Comparison of ENCODE assay signal across 9 mouse cellular contexts in genomic region chr6:128839921-128840320, GRCm38 (mm10). TPM values are rescaled to one million over a fixed set of nuclear protein-coding genes. Genes with fewer than 3 reads are reported as not detected.
A peak's percentile ranks its signal among the peaks of the same experiment; 100 is the strongest.
DNase-seq lines count a peak whose midpoint lies in the region; ATAC-seq and TF ChIP-seq lines count a peak whose summit lies in the region.
"Had no signal": no experiment of that assay in that cellular context is flagged by ENCODE, and none has a peak within 500 bp of the region (broad histone marks: within the 10 kb centered on the region; RNA-seq: fewer than 3 reads in every experiment).

No protein-coding gene starts in this region.

- H3K9me3 ChIP-seq in heart, embryonic 10.5 days, result no peaks in the 10 kb centered on the region
- H3K9me3 ChIP-seq in MEL (replicated peaks; ENCODE audit: insufficient read depth, low read length), result no peaks in the 10 kb centered on the region
- no peaks in the 10 kb centered on the region for H3K9me3 ChIP-seq in hindbrain, embryonic 13.5 days
- no peaks in the 10 kb centered on the region for H3K9me3 ChIP-seq in midbrain, embryonic 11.5 days (ENCODE audit: control insufficient read depth, low read length)

- H3K4me3 ChIP-seq in heart, embryonic 10.5 days, result peak overlapping the region; percentile 70; the same call in 1 of the 2 replicates
- peak overlapping the region; percentile 46 to 62; a peak in 3 of 4 replicates for H3K4me3 ChIP-seq in MEL (ENCODE audit: control insufficient read depth in 1 of 2, insufficient read depth in 1 of 2, low read depth in 2 of 2, low read length in 2 of 2)
- peak overlapping the region; percentile 67 for H3K4me3 ChIP-seq in hindbrain, embryonic 13.5 days
- no peak overlapping the region for H3K4me3 ChIP-seq in midbrain, embryonic 11.5 days (ENCODE audit: low read depth, low read length)

- TF ChIP-seq CTCF in MEL (IDR thresholded peaks at IDR 0.05 in 2 of 3, conservative IDR thresholded peaks at IDR 0.05 in 1 of 3; ENCODE audit: control insufficient read depth in 1 of 3, insufficient read depth in 1 of 3, low read depth in 2 of 3, low read length in 3 of 3, poor library complexity in 1 of 3, severe bottlenecking in 1 of 3), result no peak

- TF ChIP-seq EP300 in MEL (IDR thresholded peaks at IDR 0.05; ENCODE audit: low read depth in 1 of 2, low read length in 2 of 2), result no peak

- ATAC-seq in hindbrain, embryonic 13.5 days (ENCODE audit: low FRiP score), result no peak
- no peak for ATAC-seq in midbrain, embryonic 11.5 days (ENCODE audit: low FRiP score)

- peak overlapping the region; percentile 68 for H3K4me2 ChIP-seq in hindbrain, embryonic 13.5 days
- H3K4me2 ChIP-seq in midbrain, embryonic 11.5 days, result peak overlapping the region; percentile 64

- TF ChIP-seq POLR2A in MEL (IDR thresholded peaks at IDR 0.05; ENCODE audit: control insufficient read depth in 1 of 2, insufficient read depth in 1 of 2, low read depth in 1 of 2, low read length in 2 of 2, poor library complexity in 1 of 2), result no peak

- peaks cover 24% of the 10 kb centered on the region for H3K4me1 ChIP-seq in heart, embryonic 10.5 days
- H3K4me1 ChIP-seq in MEL (ENCODE audit: control insufficient read depth in 1 of 2, insufficient read depth in 2 of 2, low read length in 2 of 2), result peaks cover 0 to 19% of the 10 kb centered on the region in 2 experiments; a peak in 3 of 4 replicates
- peaks cover 36% of the 10 kb centered on the region for H3K4me1 ChIP-seq in hindbrain, embryonic 13.5 days (replicated peaks)
- peaks cover 3% of the 10 kb centered on the region for H3K4me1 ChIP-seq in midbrain, embryonic 11.5 days (ENCODE audit: control insufficient read depth, insufficient read depth, low read length)

- no peak for TF ChIP-seq RAD21 in MEL (IDR thresholded peaks at IDR 0.05; ENCODE audit: low read depth, low read length)

- H3K79me2 ChIP-seq in MEL (ENCODE audit: control insufficient read depth, insufficient read depth, low read length, poor library complexity), result no peaks in the 10 kb centered on the region; the same call in 1 of the 2 replicates

- H3K27ac ChIP-seq in heart, embryonic 10.5 days, result no peak overlapping the region
- H3K27ac ChIP-seq in MEL (ENCODE audit: control insufficient read depth, low read depth, low read length), result no peak overlapping the region
- peak overlapping the region; percentile 76 for H3K27ac ChIP-seq in hindbrain, embryonic 13.5 days
- no peak overlapping the region for H3K27ac ChIP-seq in midbrain, embryonic 11.5 days (ENCODE audit: low read depth, low read length)

- no peaks in the 10 kb centered on the region for H3K27me3 ChIP-seq in heart, embryonic 10.5 days (ENCODE audit: insufficient read depth, poor library complexity, severe bottlenecking)
- H3K27me3 ChIP-seq in MEL (ENCODE audit: control insufficient read depth in 1 of 2, insufficient read depth in 2 of 2, low read length in 2 of 2), result no peaks in the 10 kb centered on the region
- no peaks in the 10 kb centered on the region for H3K27me3 ChIP-seq in hindbrain, embryonic 13.5 days
- no peaks in the 10 kb centered on the region for H3K27me3 ChIP-seq in midbrain, embryonic 11.5 days (ENCODE audit: control insufficient read depth, insufficient read depth, low read length)
- H3K27me3 ChIP-seq: Patski had no signal

- DNase-seq in heart, embryonic 10.5 days (ENCODE audit: low spot score), result no peak
- no peak for DNase-seq in heart, adult 18-20 months
- peak; percentile 66 for DNase-seq in MEL (ENCODE audit: low read depth, low spot score)
- DNase-seq in midbrain, embryonic 11.5 days (ENCODE audit: low spot score, missing footprints), result peak; percentile 86
- DNase-seq in gastrocnemius, postnatal 25 days, result no peak
- DNase-seq in left cerebral cortex, adult 8-10 months (ENCODE audit: low spot score in 2 of 2), result no peak
- no peak for DNase-seq in urinary bladder, postnatal 25 days (ENCODE audit: low spot score)

- WGBS in heart, embryonic 10.5 days, result 63% methylated on average over 7 of the region's 7 CpGs
- WGBS in hindbrain, embryonic 13.5 days, result 70% methylated on average over 7 of the region's 7 CpGs
- WGBS in midbrain, embryonic 11.5 days, result 60% methylated on average over 7 of the region's 7 CpGs

- no peak overlapping the region for H3K9ac ChIP-seq in MEL (ENCODE audit: control insufficient read depth, low read depth, low read length, poor library complexity, severe bottlenecking)
- no peak overlapping the region for H3K9ac ChIP-seq in hindbrain, embryonic 13.5 days
- no peak overlapping the region for H3K9ac ChIP-seq in midbrain, embryonic 11.5 days (ENCODE audit: low read length)

- H3K36me3 ChIP-seq in heart, embryonic 10.5 days, result no peaks in the 10 kb centered on the region
- H3K36me3 ChIP-seq in MEL (ENCODE audit: control insufficient read depth in 1 of 2, insufficient read depth in 2 of 2, low read length in 2 of 2), result peaks cover 0 to 12% of the 10 kb centered on the region in 2 experiments; a peak in 2 of 4 replicates
- no peaks in the 10 kb centered on the region for H3K36me3 ChIP-seq in hindbrain, embryonic 13.5 days
- H3K36me3 ChIP-seq in midbrain, embryonic 11.5 days (ENCODE audit: control insufficient read depth, insufficient read depth, low read length), result no peaks in the 10 kb centered on the region

TF ChIP-seq in MEL, 35 proteins besides CTCF, POLR2A, EP300 and RAD21:
- TF ChIP-seq MXI1 (IDR thresholded peaks at IDR 0.05; ENCODE audit: low read depth, low read length), result peak; percentile 37; the same call in 1 of the 2 replicates
- peak; percentile 74; the same call in 1 of the 2 replicates for TF ChIP-seq ELF1 (IDR thresholded peaks at IDR 0.05; ENCODE audit: low read depth, low read length)
- TF ChIP-seq TAL1 (IDR thresholded peaks at IDR 0.05; ENCODE audit: low read length), result no peak
- peak; percentile 43; the same call in 1 of the 2 replicates for TF ChIP-seq USF1 (IDR thresholded peaks at IDR 0.05; ENCODE audit: low read depth, low read length)
- TF ChIP-seq NELFE (IDR thresholded peaks at IDR 0.05; ENCODE audit: low read depth, low read length), result no peak

RNA-seq across cellular contexts. Expression of gene Klrb1b, which starts 13.8 kb away (rescaled TPM):
- polyA plus RNA-seq in heart, embryonic 10.5 days (2016; fragmentation: Nextera tagmentation; extraction: Ambion mirVana), result not detected in 2 replicates
- total RNA-seq in heart, adult 18-20 months (2021), result under 1 TPM; 0.21 to 0.45 TPM
- not detected in 2 replicates for total RNA-seq in MEL (2012; rRNA removed)
- not detected for polyA plus RNA-seq in MEL (2012; ENCODE audit: insufficient read depth in 1 of 2, insufficient read length in 2 of 2, low read depth in 1 of 2, low replicate concordance in 2 of 2, missing spikeins in 1 of 2)
- polyA plus RNA-seq in hindbrain, embryonic 13.5 days (2015; fragmentation: Nextera tagmentation; extraction: Ambion mirVana), result 0.08 TPM in 1 of 2 replicates, not detected in the other
- polyA plus RNA-seq in midbrain, embryonic 11.5 days (2014; fragmentation: Nextera tagmentation; extraction: Ambion mirVana), result not detected in 2 replicates
- not detected for total RNA-seq in gastrocnemius, postnatal 25 days (2021)
- under 1 TPM in 2 of 4 experiments, not detected in 2; 0.46 to 0.70 TPM for total RNA-seq in left cerebral cortex, adult 8-10 months (2022)
- polyA plus RNA-seq: Patski had no signal

RNA-seq across cellular contexts. Expression of gene Gm44511, which starts 13.8 kb away (rescaled TPM):
- not detected in 2 replicates for polyA plus RNA-seq in heart, embryonic 10.5 days (2016; fragmentation: Nextera tagmentation; extraction: Ambion mirVana)
- not detected for total RNA-seq in heart, adult 18-20 months (2021)
- total RNA-seq in MEL (2012; rRNA removed), result not detected in 2 replicates
- not detected for polyA plus RNA-seq in MEL (2012; ENCODE audit: insufficient read depth in 1 of 2, insufficient read length in 2 of 2, low read depth in 1 of 2, low replicate concordance in 2 of 2, missing spikeins in 1 of 2)
- polyA plus RNA-seq in hindbrain, embryonic 13.5 days (2015; fragmentation: Nextera tagmentation; extraction: Ambion mirVana), result not detected in 2 replicates
- polyA plus RNA-seq in midbrain, embryonic 11.5 days (2014; fragmentation: Nextera tagmentation; extraction: Ambion mirVana), result not detected in 2 replicates
- total RNA-seq in gastrocnemius, postnatal 25 days (2021), result not detected
- under 1 TPM in 1 of 4 experiments, not detected in 3; 0.82 TPM for total RNA-seq in left cerebral cortex, adult 8-10 months (2022)
- polyA plus RNA-seq: Patski had no signal

RNA-seq across cellular contexts. Expression of gene Clec2i, which starts 47.5 kb away (rescaled TPM):
- not detected in 2 replicates for polyA plus RNA-seq in heart, embryonic 10.5 days (2016; fragmentation: Nextera tagmentation; extraction: Ambion mirVana)
- total RNA-seq in heart, adult 18-20 months (2021), result under 1 TPM in 1 of 2 experiments, not detected in 1; 0.62 TPM
- total RNA-seq in MEL (2012; rRNA removed), result not detected in 2 replicates
- not detected for polyA plus RNA-seq in MEL (2012; ENCODE audit: insufficient read depth in 1 of 2, insufficient read length in 2 of 2, low read depth in 1 of 2, low replicate concordance in 2 of 2, missing spikeins in 1 of 2)
- not detected in 2 replicates for polyA plus RNA-seq in hindbrain, embryonic 13.5 days (2015; fragmentation: Nextera tagmentation; extraction: Ambion mirVana)
- polyA plus RNA-seq in midbrain, embryonic 11.5 days (2014; fragmentation: Nextera tagmentation; extraction: Ambion mirVana), result not detected in 2 replicates
- total RNA-seq in gastrocnemius, postnatal 25 days (2021), result not detected
- under 1 TPM in 1 of 4 experiments, not detected in 3; 0.17 TPM for total RNA-seq in left cerebral cortex, adult 8-10 months (2022)
- polyA plus RNA-seq: Patski had no signal

RNA-seq across cellular contexts. Expression of gene Klrb1c, which starts 50.9 kb away (rescaled TPM):
- polyA plus RNA-seq in heart, embryonic 10.5 days (2016; fragmentation: Nextera tagmentation; extraction: Ambion mirVana), result 0.08 TPM in 1 of 2 replicates, not detected in the other
- total RNA-seq in heart, adult 18-20 months (2021), result not detected
- total RNA-seq in MEL (2012; rRNA removed), result not detected in 2 replicates
- polyA plus RNA-seq in MEL (2012; ENCODE audit: insufficient read depth in 1 of 2, insufficient read length in 2 of 2, low read depth in 1 of 2, low replicate concordance in 2 of 2, missing spikeins in 1 of 2), result not detected
- not detected in 2 replicates for polyA plus RNA-seq in hindbrain, embryonic 13.5 days (2015; fragmentation: Nextera tagmentation; extraction: Ambion mirVana)
- 0.08 TPM in 1 of 2 replicates, not detected in the other for polyA plus RNA-seq in midbrain, embryonic 11.5 days (2014; fragmentation: Nextera tagmentation; extraction: Ambion mirVana)
- total RNA-seq in gastrocnemius, postnatal 25 days (2021), result not detected
- under 1 TPM in 1 of 4 experiments, not detected in 3; 0.25 TPM for total RNA-seq in left cerebral cortex, adult 8-10 months (2022)
- polyA plus RNA-seq: Patski had no signal

RNA-seq across cellular contexts. Expression of gene BC035044, which starts 51.0 kb away (rescaled TPM):
- 0.49 and 0.70 TPM in 2 replicates for polyA plus RNA-seq in heart, embryonic 10.5 days (2016; fragmentation: Nextera tagmentation; extraction: Ambion mirVana)
- 1 to 10 TPM in 1 of 2 experiments, under 1 TPM in 1; 0.45 to 1.4 TPM for total RNA-seq in heart, adult 18-20 months (2021)
- not detected in 2 replicates for total RNA-seq in MEL (2012; rRNA removed)
- not detected for polyA plus RNA-seq in MEL (2012; ENCODE audit: insufficient read depth in 1 of 2, insufficient read length in 2 of 2, low read depth in 1 of 2, low replicate concordance in 2 of 2, missing spikeins in 1 of 2)
- polyA plus RNA-seq in hindbrain, embryonic 13.5 days (2015; fragmentation: Nextera tagmentation; extraction: Ambion mirVana), result 0.34 and 0.57 TPM in 2 replicates
- polyA plus RNA-seq in midbrain, embryonic 11.5 days (2014; fragmentation: Nextera tagmentation; extraction: Ambion mirVana), result 0.67 and 0.90 TPM in 2 replicates
- under 1 TPM in 1 of 2 experiments, not detected in 1; 0.27 TPM for total RNA-seq in gastrocnemius, postnatal 25 days (2021)
- total RNA-seq in left cerebral cortex, adult 8-10 months (2022), result 1 to 10 TPM in 3 of 4 experiments, under 1 TPM in 1; 0.84 to 1.7 (median 1.4) TPM
- polyA plus RNA-seq: Patski had no signal

Comparison
In these comparisons a context has a peak if more than half of its experiments do, and no peak if none do; other contexts are left out.
1. DNase-seq: peak in MEL (single experiment) and midbrain, embryonic 11.5 days (single experiment); none in heart, embryonic 10.5 days (single experiment), heart, adult 18-20 months (0 of 2), gastrocnemius, postnatal 25 days (single experiment), left cerebral cortex, adult 8-10 months (0 of 2) and urinary bladder, postnatal 25 days (single experiment).